Mouse (Mus musculus): ENCODE results near the gene Elovl2.
A peak's percentile ranks its signal among the peaks of the same experiment; 100 is the strongest.

Elovl2 gene

GRCm38 (mm10) chr13:41134901-41135300, 85.3 kb downstream of the Elovl2 start:
- DNase-seq: peak; percentile 86 to 88

All from cerebellum, postnatal 10 days (tissue).